ENCODE assay signal across 30 mouse cellular contexts in genomic region chr9:120758632-120759031, GRCm38 (mm10).
DNase-seq lines count a peak whose midpoint lies in the region; ATAC-seq and TF ChIP-seq lines count a peak whose summit lies in the region.
"Had no signal": no experiment of that assay in that cellular context is flagged by ENCODE, and none has a peak within 500 bp of the region (broad histone marks: within the 10 kb centered on the region; RNA-seq: fewer than 3 reads in every experiment).

No protein-coding gene starts in this region.

- no peak overlapping the region for H3K4me3 ChIP-seq in intestine, embryonic 15.5 days (replicated peaks)
- no peak overlapping the region for H3K4me3 ChIP-seq in intestine, postnatal 0 days (ENCODE audit: low read depth, low read length)
- no peak overlapping the region for H3K4me3 ChIP-seq in kidney, embryonic 16.5 days (ENCODE audit: low read length)
- no peak overlapping the region for H3K4me3 ChIP-seq in lung, postnatal 0 days (ENCODE audit: low read depth, low read length)
- H3K4me3 ChIP-seq in forebrain, embryonic 11.5 days (ENCODE audit: low read depth, low read length): no peak overlapping the region
- H3K4me3 ChIP-seq: embryonic facial prominence, embryonic 10.5 days; embryonic facial prominence, embryonic 15.5 days; forebrain, embryonic 13.5 days; heart, embryonic 10.5 days; heart, embryonic 15.5 days; hindbrain, embryonic 12.5 days; limb, embryonic 10.5 days; limb, embryonic 15.5 days; liver, embryonic 13.5 days had no signal

- no peak for DNase-seq in kidney, postnatal 25 days
- DNase-seq in lung, postnatal 0 days (ENCODE audit: low spot score): no peak
- no peak for DNase-seq in lung, postnatal 25 days (ENCODE audit: low spot score)
- no peak for DNase-seq in forebrain, embryonic 11.5 days (ENCODE audit: low spot score)
- DNase-seq: adrenal gland, postnatal 10 days; cerebellum, adult 8-10 months; cerebellum, postnatal 25 days; gastrocnemius, postnatal 14 days; layer of hippocampus, postnatal 36 days; liver, embryonic 13.5 days; lung, adult 18-20 months; spleen, adult 18-20 months; thymus, postnatal 4 days had no signal

- no peaks in the 10 kb centered on the region for H3K36me3 ChIP-seq in intestine, embryonic 15.5 days
- no peaks in the 10 kb centered on the region for H3K36me3 ChIP-seq in intestine, postnatal 0 days (ENCODE audit: control insufficient read depth, insufficient read depth)
- no peaks in the 10 kb centered on the region for H3K36me3 ChIP-seq in kidney, embryonic 16.5 days (ENCODE audit: insufficient read depth, low read length)
- H3K36me3 ChIP-seq in lung, postnatal 0 days (ENCODE audit: insufficient read depth, low read length): no peaks in the 10 kb centered on the region
- H3K36me3 ChIP-seq in forebrain, embryonic 11.5 days (ENCODE audit: control insufficient read depth, insufficient read depth, low read length): no peaks in the 10 kb centered on the region
- H3K36me3 ChIP-seq: embryonic facial prominence, embryonic 10.5 days; embryonic facial prominence, embryonic 15.5 days; G1E; heart, embryonic 10.5 days; heart, embryonic 15.5 days; hindbrain, embryonic 12.5 days; limb, embryonic 10.5 days; limb, embryonic 15.5 days; liver, embryonic 13.5 days had no signal

- H3K27me3 ChIP-seq in intestine, embryonic 15.5 days (replicated peaks): no peaks in the 10 kb centered on the region
- H3K27me3 ChIP-seq in intestine, postnatal 0 days (replicated peaks; ENCODE audit: control insufficient read depth, insufficient read depth, low read length): no peaks in the 10 kb centered on the region
- no peaks in the 10 kb centered on the region for H3K27me3 ChIP-seq in kidney, embryonic 16.5 days (ENCODE audit: insufficient read depth, low read length)
- no peaks in the 10 kb centered on the region for H3K27me3 ChIP-seq in lung, postnatal 0 days (replicated peaks; ENCODE audit: insufficient read depth, low read length)
- no peaks in the 10 kb centered on the region for H3K27me3 ChIP-seq in forebrain, embryonic 11.5 days (ENCODE audit: control insufficient read depth, insufficient read depth, low read length)
- H3K27me3 ChIP-seq: embryonic facial prominence, embryonic 15.5 days; forebrain, embryonic 13.5 days; heart, embryonic 15.5 days; hindbrain, embryonic 12.5 days; limb, embryonic 15.5 days; liver, embryonic 13.5 days; Patski had no signal

- 0 out of 2 replicates have a peak, but pooled peaks cover 13% of the 10 kb centered on the region for H3K4me1 ChIP-seq in intestine, embryonic 15.5 days (replicated peaks)
- 0 out of 2 replicates have a peak, but pooled peaks cover 8% of the 10 kb centered on the region for H3K4me1 ChIP-seq in intestine, postnatal 0 days (replicated peaks; ENCODE audit: control insufficient read depth, insufficient read depth, low read length)
- peaks cover 19% of the 10 kb centered on the region for H3K4me1 ChIP-seq in kidney, embryonic 16.5 days (ENCODE audit: insufficient read depth, low read length)
- H3K4me1 ChIP-seq in lung, postnatal 0 days (ENCODE audit: insufficient read depth, low read depth, low read length): peaks cover 9% of the 10 kb centered on the region
- H3K4me1 ChIP-seq in forebrain, embryonic 11.5 days (replicated peaks; ENCODE audit: control insufficient read depth, insufficient read depth, low read length): 0 out of 2 replicates have a peak, but pooled peaks cover 3% of the 10 kb centered on the region
- H3K4me1 ChIP-seq: heart, embryonic 10.5 days; heart, embryonic 15.5 days; liver, embryonic 13.5 days had no signal

- TF ChIP-seq CTCF in intestine, postnatal 0 days (IDR thresholded peaks at IDR 0.05; ENCODE audit: low read depth): no peak
- no peak for TF ChIP-seq CTCF in lung, postnatal 0 days (IDR thresholded peaks at IDR 0.05)

- H3K9ac ChIP-seq in intestine, embryonic 15.5 days: no peak overlapping the region
- no peak overlapping the region for H3K9ac ChIP-seq in intestine, postnatal 0 days (ENCODE audit: low read depth, low read length)
- no peak overlapping the region for H3K9ac ChIP-seq in kidney, embryonic 16.5 days (replicated peaks; ENCODE audit: low read length)
- H3K9ac ChIP-seq in lung, postnatal 0 days (replicated peaks; ENCODE audit: low read depth): no peak overlapping the region
- no peak overlapping the region for H3K9ac ChIP-seq in forebrain, embryonic 11.5 days (ENCODE audit: low read length)
- H3K9ac ChIP-seq: embryonic facial prominence, embryonic 15.5 days; forebrain, embryonic 13.5 days; heart, embryonic 15.5 days; hindbrain, embryonic 12.5 days; limb, embryonic 15.5 days; liver, embryonic 13.5 days had no signal

- peak overlapping the region; percentile 54 for H3K27ac ChIP-seq in intestine, embryonic 15.5 days
- no peak overlapping the region for H3K27ac ChIP-seq in intestine, postnatal 0 days (ENCODE audit: low read depth, low read length)
- H3K27ac ChIP-seq in kidney, embryonic 16.5 days (ENCODE audit: low read length): peak overlapping the region; percentile 80
- peak overlapping the region; percentile 66 for H3K27ac ChIP-seq in lung, postnatal 0 days (ENCODE audit: low read length)
- no peak overlapping the region for H3K27ac ChIP-seq in forebrain, embryonic 11.5 days (ENCODE audit: low read depth, low read length)
- H3K27ac ChIP-seq: embryonic facial prominence, embryonic 10.5 days; heart, embryonic 10.5 days; heart, embryonic 15.5 days; hindbrain, embryonic 12.5 days; hindbrain, postnatal 0 days; limb, embryonic 10.5 days; limb, embryonic 15.5 days; liver, embryonic 13.5 days; macrophage had no signal

- WGBS in intestine, embryonic 15.5 days: 71% methylated on average over 1 of the region's 1 CpGs
- WGBS in intestine, postnatal 0 days: 44% methylated on average over 1 of the region's 1 CpGs
- 33% methylated on average over 1 of the region's 1 CpGs for WGBS in kidney, embryonic 16.5 days
- 56% methylated on average over 1 of the region's 1 CpGs for WGBS in lung, postnatal 0 days
- 97% methylated on average over 1 of the region's 1 CpGs for WGBS in forebrain, embryonic 11.5 days

- H3K4me2 ChIP-seq in intestine, embryonic 15.5 days (replicated peaks): no peak overlapping the region
- no peak overlapping the region for H3K4me2 ChIP-seq in intestine, postnatal 0 days (replicated peaks; ENCODE audit: low read depth)
- no peak overlapping the region for H3K4me2 ChIP-seq in kidney, embryonic 16.5 days (replicated peaks; ENCODE audit: low read depth, low read length)
- H3K4me2 ChIP-seq in lung, postnatal 0 days (replicated peaks; ENCODE audit: low read depth, low read length): no peak overlapping the region
- no peak overlapping the region for H3K4me2 ChIP-seq in forebrain, embryonic 11.5 days (ENCODE audit: low read depth, low read length, severe bottlenecking)
- H3K4me2 ChIP-seq: embryonic facial prominence, embryonic 15.5 days; forebrain, embryonic 13.5 days; heart, embryonic 15.5 days; hindbrain, embryonic 12.5 days; limb, embryonic 15.5 days; liver, embryonic 13.5 days; midbrain, embryonic 11.5 days had no signal

- no peak for ATAC-seq in intestine, embryonic 15.5 days
- ATAC-seq in intestine, postnatal 0 days: no peak
- peak; percentile 87 for ATAC-seq in kidney, embryonic 16.5 days (ENCODE audit: low FRiP score, low TSS enrichment)
- ATAC-seq in lung, postnatal 0 days: no peak
- no peak for ATAC-seq in forebrain, embryonic 11.5 days (replicated peaks; ENCODE audit: low FRiP score)
- ATAC-seq: forebrain, embryonic 13.5 days; hindbrain, postnatal 0 days; midbrain, embryonic 16.5 days; Patski had no signal

- H3K9me3 ChIP-seq in intestine, embryonic 15.5 days: no peaks in the 10 kb centered on the region
- H3K9me3 ChIP-seq in intestine, postnatal 0 days (ENCODE audit: control insufficient read depth): no peaks in the 10 kb centered on the region
- H3K9me3 ChIP-seq in kidney, embryonic 16.5 days (ENCODE audit: low read length): peaks cover 9% of the 10 kb centered on the region; the same call in 1 of the 2 replicates
- no peaks in the 10 kb centered on the region for H3K9me3 ChIP-seq in lung, postnatal 0 days (ENCODE audit: low read length)
- no peaks in the 10 kb centered on the region; the same call in 1 of the 2 replicates for H3K9me3 ChIP-seq in forebrain, embryonic 11.5 days (ENCODE audit: control insufficient read depth, low read length)
- H3K9me3 ChIP-seq: embryonic facial prominence, embryonic 10.5 days; embryonic facial prominence, embryonic 15.5 days; forebrain, embryonic 13.5 days; heart, embryonic 10.5 days; heart, embryonic 15.5 days; hindbrain, embryonic 12.5 days; limb, embryonic 10.5 days; limb, embryonic 15.5 days; liver, embryonic 13.5 days had no signal

- no peak for TF ChIP-seq EP300 in lung, postnatal 0 days (IDR thresholded peaks at IDR 0.05)

Comparison
In these comparisons a context has a peak if more than half of its experiments do, and no peak if none do; other contexts are left out.
1. H3K27ac ChIP-seq: peak in intestine, embryonic 15.5 days (single experiment), kidney, embryonic 16.5 days (single experiment) and lung, postnatal 0 days (single experiment); none in intestine, postnatal 0 days (single experiment) and forebrain, embryonic 11.5 days (single experiment).